Mouse (Mus musculus): ENCODE measurements around the gene Gm17409. TPM values are rescaled to one million over a fixed set of nuclear protein-coding genes. Genes with fewer than 3 reads are reported as not detected.

Gene Gm17409
- polyA plus RNA-seq, 1 experiment: not detected

- H3K27me3 ChIP-seq (ENCODE audit: control insufficient read depth, insufficient read depth, low read length): no peaks in the 10 kb centered on the region
- no peak for TF ChIP-seq POLR2A (IDR thresholded peaks at IDR 0.05; ENCODE audit: borderline replicate concordance, insufficient read depth, low read length)
- no peak for TF ChIP-seq CTCF (IDR thresholded peaks at IDR 0.05; ENCODE audit: borderline replicate concordance, insufficient read depth, low read depth, low read length)
- peaks cover 6% of the 10 kb centered on the region for H3K4me1 ChIP-seq (ENCODE audit: control insufficient read depth, insufficient read depth, low read length)
- no peak overlapping the region for H3K4me3 ChIP-seq (replicated peaks; ENCODE audit: insufficient read depth, low read depth, low read length)
- DNase-seq: no peak
- 79% methylated on average over 1 of the region's 1 CpGs for WGBS
- H3K27ac ChIP-seq (ENCODE audit: insufficient read depth, low read length): no peak overlapping the region
Observed at GRCm38 (mm10) chr2:58518517-58518916, 48.6 kb downstream of the Gm17409 start.

Other genes starting within 250 kb of the Gm17409 start
- gene Acvr1c, start 112.2 kb upstream of the Gm17409 start, polyA plus RNA-seq (2012; rRNA removed): 2.3 and 2.4 TPM in 2 replicates
- gene Acvr1, start 97.0 kb downstream of the Gm17409 start, polyA plus RNA-seq (2012; rRNA removed): 18.5 and 18.7 TPM in 2 replicates
- 27.2 and 38.2 TPM in 2 replicates for gene Upp2, start 97.2 kb downstream of the Gm17409 start, polyA plus RNA-seq (2012; rRNA removed)

Measured in cerebellum, adult 2 months (tissue).